Mouse (Mus musculus) retina, postnatal 1 day (tissue): ENCODE results near the gene E2f4.

ENCODE experiments used
- DNase-seq: peaks from one replicate; pipeline ENCODE4 v3.0.0-alpha.2; 2012

Gene E2f4

GRCm38 (mm10) chr8:105350186-105350585 is 52.7 kb downstream of the E2f4 start:
- peak; percentile 24 for DNase-seq

- DNase-seq: no peak
These were observed 56.2 kb downstream of the E2f4 start for GRCm38 (mm10) chr8:105353583-105354135.

GRCm38 (mm10) chr8:105354549-105354948 is 57.1 kb downstream of the E2f4 start:
- no peak for DNase-seq
